Mouse (Mus musculus): ENCODE data around the gene Ccdc117.

DNA sequence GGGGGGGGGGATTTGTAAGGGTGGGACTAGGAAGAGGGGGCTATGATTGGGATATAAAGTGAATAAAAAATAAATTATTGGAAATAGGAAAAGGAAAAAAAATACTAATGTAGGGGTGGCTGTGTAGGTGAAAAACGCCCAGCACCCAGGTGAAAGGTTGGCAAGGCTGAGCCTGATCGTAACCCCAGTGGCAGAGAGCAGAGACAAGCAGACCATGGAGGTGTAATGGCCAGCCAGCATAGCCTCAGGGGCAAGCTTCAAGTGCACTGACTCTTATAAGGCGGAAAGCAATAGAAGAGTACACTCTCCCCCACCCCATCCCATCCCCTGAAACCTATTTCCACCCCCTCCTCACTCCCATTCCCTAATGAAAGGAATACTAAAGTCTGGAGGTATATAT, 22.3 kb downstream of the Ccdc117 start:
- no peak for TF ChIP-seq CTCF (IDR thresholded peaks at IDR 0.05; ENCODE audit: low read depth)
- TF ChIP-seq EP300 (IDR thresholded peaks at IDR 0.05; ENCODE audit: low read depth) = no peak
